Mouse (Mus musculus) layer of hippocampus, adult 9-10 months (tissue): ENCODE measurements around the gene Itln1.

ENCODE experiments used
- DNase-seq: peaks from one replicate; pipeline ENCODE4 v3.0.0; 2022; ENCODE audit warnings: low spot score

Itln1 gene

DNA sequence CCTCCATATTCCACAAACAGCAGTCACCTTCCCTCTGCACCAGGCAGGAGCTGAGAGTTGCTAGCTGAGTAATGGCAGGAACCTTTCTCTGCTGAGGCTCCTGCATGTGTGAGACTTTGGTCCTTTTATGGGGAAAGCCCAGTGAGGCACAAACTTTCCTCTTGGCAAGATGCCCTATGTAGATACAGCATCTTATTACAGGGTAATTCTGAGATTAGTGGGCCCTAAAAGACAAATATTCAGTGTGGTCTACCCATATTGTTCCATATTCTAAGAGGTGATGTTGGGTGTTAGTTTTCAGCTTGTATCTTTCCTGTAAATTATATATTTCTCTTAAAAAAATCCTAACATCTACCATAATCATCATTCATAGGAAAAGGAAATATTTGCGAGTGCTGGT lies at the start of gene Itln1:
TSS of gene Itln1 (minus strand) at position 101 of the 400 bp plus-strand sequence.
- DNase-seq, result no peak

DNA sequence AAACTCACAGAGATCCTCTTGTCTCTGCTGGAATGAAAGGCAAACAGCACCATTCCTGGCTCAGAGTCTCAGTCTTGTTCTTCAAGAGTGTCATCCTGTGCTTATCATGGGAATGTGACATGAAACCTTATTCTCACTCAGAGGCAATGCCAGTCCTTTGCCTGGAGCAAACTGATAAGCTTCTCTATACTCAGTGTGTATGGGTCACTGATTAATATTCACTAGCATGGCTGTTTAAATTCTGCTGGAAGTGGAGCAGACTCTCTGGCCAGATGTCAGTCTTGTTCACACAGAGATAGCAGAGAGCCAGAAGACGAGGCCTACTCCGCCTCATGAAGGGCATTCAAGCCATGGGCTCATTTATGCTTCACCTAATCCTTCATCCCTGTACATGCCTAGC lies 49.5 kb upstream of the Itln1 start:
- no peak for DNase-seq

DNA sequence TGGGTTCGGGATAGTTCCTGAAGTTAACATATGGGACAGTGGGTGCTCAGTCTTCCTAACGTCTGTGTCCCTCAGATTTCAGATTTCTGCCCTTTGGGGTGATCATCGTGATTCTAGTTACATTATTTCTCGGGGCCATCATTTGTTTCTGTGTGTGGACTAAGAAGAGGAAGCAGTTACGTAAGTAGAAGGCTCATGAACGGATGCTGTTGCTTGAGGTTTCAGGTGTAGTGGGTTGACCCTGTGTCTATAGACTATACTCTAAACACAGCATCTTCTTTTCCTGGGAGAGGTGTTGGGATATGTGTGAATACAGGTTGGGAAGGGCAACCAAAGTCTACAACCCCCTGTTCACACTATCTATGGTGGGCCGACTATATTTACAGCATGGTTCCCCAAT lies 42.1 kb upstream of the Itln1 start:
- no peak for DNase-seq

DNA sequence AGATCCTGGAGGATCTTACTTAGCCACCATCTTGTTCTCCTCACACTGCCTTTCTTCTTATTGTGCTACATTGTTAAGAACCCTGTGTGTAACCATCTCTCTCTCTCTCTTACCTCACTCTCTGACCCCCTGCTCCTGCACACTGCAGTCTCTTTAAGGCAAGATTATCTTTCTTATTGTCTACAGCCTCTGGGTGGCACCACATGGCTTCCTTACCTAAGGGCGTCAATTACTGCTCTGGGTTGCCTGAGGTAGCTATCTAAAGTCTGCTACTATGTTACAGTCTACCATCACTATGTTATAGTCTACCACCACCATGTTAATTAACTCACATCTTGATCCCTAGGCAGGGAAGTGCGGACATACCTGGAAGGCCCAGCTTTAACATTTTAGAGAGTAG lies 33.3 kb upstream of the Itln1 start:
- no peak for DNase-seq

DNA sequence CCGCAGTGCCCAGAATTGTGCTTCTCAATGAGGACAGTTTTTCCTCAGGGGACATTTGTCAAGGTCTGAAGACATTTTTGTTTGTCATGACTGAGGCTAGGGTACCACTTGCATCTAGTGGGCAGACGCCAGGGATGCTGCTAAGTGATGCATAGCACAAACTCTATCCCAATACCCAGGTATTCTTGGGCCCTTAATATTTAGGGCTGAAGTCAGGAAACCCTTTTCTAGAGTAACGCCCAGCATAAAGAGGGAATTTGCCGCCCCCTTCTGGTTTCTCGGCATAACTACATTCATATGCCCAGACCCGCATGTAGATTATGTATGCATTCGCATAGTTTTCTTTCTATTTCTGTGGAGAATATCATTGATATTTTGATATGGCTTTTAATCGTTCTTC lies 31.7 kb upstream of the Itln1 start:
- DNase-seq, result no peak

DNA sequence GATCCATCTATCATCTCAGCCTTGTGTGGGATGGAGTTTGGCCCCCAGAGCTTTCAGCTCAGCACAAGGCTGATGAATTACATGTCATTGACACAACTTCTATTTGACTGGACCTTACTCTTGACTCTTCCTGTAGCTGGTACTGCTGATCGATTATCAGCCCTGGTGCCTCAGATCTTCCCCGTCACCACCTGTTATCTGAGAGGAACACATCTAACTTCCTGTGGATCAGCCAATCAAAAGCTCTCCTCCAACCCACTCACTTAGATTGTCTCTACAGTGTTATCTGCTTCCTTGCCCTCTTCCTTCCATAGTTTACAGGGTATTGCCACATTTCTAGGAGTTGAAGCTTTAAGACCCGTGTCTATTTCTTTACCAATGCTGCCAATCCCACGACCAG lies 30.8 kb upstream of the Itln1 start:
- DNase-seq, result no peak

DNA sequence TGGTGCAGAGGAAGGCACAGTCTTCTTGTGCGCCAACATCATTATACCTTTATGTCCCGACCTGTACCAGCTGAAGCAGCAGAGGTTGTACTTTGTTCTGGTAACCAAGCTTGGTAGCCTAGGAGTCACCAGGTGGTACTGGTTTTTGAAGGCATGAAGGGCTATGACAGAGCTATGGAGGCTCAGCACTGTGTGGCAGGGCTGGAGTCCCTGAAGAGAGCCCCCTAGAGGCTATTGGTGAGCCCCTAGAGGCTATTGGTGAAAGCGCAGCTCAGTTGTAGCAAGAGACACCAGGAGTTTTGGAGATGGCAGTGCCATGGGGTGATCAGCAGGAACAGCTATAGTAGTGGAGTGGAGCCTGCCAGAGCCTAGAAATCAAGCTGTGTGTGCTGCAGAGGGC lies 29.2 kb upstream of the Itln1 start:
- no peak for DNase-seq

DNA sequence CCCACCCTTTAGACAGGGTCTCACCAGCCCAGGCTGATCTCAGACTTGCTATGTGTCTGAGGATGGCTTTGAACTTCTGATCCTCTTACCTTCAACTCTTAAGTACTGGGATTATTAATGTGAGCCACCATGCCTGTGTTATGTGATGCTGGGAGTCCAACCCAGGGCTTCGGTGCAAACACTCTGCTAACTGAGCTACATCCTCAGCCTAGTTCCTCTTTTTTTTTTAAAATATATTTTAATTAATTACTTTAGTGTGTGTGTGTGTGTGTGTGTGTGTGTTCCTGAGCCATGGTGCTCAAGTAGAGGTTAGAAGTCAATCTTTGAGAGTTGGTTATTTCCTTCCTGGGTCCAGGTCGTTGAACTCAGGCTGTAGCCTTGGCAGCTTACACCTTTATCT lies 27.9 kb upstream of the Itln1 start:
- DNase-seq, result no peak

DNA sequence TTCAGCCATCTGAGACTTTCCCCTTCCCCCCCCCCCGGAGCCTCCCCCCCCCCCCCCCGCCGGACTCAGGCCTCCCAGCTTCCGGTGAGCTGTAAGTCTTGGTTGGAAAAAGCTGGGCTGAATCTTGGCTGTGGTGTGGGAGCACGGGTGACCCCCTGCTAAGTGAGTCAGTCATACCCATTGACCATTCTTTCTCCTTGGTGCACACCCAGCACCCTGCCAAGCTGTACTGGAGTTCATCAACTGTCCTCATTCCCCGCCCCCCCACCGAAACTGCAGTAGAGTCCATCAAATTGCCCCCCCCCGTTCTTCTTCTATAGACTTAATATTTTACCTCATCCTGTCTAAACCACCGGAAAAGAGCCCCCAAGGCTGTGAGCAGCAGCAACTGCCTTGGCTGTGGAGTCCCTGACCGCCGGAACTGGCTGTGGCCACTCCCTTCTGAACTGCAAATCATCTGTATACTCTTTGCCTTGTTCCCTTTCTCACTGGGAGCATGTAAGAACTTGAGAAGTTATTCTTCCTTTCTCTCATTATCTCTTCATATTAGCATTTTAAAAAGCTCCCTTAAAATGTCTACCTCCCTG lies 26.6 kb upstream of the Itln1 start:
- no peak for DNase-seq

DNA sequence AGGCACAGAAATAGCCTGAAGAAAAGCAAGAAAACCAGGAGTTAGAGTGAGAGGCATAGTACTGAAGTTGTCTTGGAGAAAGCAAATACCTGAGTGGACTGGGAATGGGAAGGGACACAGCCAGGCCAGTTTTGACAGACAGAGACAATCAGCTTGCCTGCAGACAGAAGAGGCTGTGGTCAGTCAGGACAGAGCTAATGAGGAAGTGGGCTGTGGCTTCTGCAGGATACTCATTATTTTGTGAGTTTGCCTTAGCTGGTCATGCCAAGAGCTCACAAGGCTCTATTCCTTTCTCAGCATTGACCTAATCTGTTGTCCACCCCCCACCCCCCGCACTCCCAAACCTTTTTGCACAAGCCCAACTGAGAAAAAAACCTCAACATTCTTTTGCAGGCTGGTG lies 26.1 kb upstream of the Itln1 start:
- no peak for DNase-seq

DNA sequence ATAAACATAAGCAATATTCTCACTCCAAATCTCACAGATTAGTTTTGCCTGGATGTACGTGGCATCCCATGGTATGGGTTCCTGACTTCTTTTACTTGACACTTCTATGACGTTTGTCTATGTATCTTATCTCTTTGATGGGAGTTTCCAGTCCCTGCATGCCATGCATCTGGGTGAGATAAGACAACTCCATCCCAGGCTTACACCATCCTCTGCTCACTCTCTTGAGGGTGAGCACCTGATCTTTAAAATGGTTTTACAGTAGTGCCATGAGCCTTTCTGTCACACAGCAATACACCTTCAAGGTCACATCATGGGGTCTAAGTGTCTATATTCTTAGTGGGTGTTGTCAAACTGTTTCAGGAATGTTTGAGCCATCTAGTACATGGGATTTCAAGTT lies 25.2 kb upstream of the Itln1 start:
- no peak for DNase-seq

DNA sequence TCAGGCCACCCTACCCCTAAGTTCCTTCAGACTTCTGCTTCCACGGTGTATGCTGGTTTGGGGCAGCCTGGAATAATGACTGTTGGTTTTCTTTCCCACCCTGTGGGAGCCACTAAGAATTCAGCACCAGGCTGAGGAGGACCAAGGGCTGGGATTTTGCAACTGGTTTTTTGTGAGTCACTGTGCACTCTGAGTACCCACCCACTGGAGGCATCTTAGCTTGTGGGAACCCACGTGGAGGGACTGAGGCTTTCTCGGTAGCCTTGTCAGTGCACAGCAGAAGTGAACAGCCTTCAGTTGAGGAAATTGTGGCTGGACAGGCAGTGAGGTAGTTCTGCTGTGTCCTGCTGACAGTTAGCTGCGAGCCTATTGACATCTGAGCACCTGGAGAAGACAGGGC lies 23.8 kb upstream of the Itln1 start, which contains the start of gene Cd244a:
TSS of gene Cd244a (plus strand) at position 296 of the 400 bp plus-strand sequence.
- no peak for DNase-seq

DNA sequence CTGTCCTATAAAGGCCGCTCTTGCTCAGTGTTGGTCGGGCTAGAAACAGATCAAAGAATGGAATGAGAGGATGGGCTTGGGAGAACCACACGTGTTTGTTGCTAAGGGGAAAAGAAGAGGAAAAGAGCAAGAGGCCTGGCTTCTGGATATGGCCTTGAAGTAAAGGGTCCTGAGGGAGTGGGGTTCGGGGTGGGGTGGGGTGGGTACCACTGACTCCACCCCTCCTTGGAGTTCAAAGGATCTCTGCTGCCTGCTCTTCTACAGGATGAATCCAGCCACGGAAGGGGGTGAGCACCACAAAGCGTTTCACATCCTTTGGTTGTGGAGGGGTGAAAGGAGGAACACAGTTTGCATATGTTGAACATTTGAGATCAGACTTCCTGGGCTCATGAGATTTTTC lies 23.3 kb upstream of the Itln1 start:
- no peak for DNase-seq

DNA sequence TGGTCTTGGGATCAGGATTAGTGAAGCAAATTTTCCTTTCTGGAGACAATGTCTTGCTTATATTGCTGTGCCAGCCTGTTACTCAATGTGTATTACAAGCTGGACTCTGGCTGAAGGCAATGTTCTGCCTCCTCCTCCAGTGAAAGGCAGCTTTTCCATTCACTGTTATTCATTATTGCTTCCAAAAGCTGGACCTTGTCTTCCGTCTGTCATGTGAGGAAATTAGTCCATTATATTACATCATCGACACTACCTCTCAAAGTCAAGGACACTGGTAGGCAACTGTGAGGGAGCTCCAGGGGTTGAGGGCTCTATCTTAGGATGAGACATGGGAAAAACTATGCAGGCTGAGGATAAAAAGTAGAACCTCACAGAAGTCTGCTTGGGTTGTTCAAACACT lies 21.3 kb upstream of the Itln1 start:
- DNase-seq, result no peak

DNA sequence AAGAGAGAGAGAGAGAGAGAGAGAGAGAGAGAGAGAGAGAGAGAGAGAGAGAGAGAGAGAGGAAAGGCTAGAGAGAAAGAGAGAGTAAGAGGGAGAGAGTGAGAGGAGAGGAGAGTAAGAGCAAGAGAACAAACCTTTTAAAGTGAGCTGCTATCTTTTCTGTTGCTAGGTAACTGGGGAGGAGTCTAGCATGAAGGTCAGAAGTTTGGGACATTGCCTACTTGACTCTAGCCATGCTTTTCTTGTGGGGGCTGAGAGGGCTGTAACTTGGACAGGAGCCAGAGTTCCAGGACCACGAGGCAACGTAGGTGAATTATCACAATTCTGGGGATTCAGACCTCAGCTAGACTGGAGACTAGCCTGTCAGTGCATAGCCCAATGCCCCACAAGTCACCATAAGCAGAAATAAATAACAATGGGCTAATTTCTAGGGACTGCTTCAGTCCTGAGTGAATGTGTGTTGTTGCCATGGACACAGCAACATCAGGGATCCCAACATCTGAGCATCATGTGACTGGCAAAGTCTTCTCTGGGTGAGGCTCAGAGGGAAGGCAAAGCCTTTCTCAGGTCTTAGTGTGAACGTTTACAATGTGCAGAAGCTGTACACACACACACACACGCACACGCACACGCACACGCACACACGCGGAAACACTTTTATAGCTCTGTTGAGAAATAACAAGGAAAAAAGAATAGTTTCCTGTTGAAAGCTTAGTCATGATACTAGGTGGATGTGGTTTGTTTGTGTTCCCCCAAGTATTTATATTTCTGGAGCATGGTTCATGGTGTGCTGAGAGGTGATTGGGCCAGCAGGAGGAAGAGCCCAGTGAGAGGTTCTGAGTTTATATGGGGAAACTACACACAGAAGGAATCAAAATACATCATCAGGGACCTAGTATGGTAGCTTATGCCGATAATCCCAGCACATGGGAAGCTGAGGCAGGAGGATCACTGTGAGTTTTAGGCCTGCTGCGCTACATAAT lies 18.6 kb upstream of the Itln1 start:
- no peak for DNase-seq

DNA sequence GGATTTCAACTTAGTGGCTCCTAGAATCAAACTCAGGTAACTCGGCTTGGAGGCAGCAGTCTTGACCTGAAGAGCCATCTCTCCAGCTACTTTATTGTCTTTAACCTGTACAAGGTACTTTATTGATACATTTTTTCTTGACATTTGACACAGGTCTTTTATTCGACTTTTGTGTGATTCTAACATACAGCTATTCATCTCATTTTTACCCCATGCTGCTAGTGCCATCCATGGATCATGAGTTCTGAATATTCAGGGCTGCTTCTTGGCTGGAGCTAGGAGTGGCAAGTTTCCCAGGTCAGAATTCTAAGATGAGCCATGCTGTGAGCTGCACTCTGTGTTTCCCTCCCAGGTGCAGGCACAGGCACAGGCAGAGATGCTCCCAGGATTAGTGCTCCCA lies 17.1 kb upstream of the Itln1 start:
- DNase-seq, result no peak

DNA sequence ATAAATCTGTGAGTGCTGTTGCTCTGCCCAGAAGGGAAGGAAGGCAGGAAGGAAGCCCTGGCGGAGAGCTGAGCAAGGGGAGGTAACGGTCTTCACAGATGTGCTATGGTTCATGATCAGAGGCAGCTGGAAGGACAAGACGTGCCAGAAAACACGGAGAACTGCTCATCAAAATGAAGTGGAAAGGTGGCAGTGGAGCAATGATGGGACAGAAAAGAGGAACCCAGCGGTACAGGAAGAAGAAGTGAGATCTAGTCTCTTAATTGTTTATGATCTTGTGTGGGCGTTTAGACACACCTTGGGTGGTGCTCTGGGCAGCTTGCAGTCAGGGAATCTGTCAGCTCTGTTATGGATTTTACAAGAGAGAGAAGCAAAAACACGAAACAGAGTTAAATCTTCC lies 16.2 kb upstream of the Itln1 start:
- no peak for DNase-seq

DNA sequence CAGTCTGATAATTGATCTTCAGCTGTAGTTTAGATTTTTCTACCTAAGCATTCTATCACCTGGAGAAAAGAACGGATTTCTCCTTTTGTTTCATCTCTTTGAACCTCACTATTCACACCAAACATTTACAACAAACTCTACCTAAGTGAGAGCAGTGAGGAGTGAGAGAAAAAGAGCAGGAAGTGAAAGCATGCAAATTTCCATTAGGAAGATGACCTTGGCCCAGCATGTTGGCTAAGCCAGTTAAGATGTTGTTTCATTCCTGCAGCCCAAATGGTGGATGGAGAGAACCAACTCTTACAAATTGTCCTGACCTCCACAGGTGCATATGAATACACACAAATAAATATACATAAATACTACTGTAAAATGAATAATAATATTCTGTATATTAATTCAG lies 5.6 kb upstream of the Itln1 start:
- DNase-seq, result no peak

DNA sequence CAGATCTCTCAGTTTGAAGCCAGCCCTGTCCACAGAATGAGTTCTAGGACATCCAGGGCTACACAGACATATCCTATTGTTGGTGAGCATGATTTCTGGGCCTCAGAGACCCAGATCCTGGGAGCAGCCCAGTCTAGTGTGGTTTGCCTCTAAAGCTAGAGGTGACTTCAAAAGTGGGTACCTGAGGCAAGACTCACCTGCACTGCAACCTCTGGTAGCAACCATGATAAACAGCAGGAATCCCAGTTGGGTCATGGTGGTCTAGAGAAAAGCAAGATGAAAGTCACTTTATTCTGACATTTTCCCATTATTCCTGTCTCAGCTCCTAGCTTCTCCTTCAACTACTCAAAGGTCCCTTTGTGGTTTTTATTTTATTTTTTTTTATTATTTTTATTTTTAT lies 537 bp downstream of the Itln1 start:
- no peak for DNase-seq

DNA sequence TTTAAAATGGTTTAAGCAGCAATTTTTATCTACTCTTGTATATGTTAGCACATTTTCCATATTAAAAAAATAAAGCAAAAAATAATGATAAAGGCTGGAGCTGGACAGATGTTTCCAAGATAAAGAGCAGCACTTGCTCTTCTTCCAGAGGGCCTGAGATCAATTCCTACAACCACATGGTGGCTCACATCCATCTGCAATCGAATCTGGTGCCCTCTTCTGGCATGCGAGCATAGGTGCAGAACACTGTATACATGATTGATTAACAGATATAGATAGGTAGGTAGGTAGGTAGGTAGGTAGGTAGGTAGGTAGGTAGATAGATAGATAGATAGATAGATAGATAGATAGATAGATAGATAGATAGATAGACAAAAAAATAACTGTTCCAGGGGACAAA lies 2.3 kb downstream of the Itln1 start:
- DNase-seq, result no peak

DNA sequence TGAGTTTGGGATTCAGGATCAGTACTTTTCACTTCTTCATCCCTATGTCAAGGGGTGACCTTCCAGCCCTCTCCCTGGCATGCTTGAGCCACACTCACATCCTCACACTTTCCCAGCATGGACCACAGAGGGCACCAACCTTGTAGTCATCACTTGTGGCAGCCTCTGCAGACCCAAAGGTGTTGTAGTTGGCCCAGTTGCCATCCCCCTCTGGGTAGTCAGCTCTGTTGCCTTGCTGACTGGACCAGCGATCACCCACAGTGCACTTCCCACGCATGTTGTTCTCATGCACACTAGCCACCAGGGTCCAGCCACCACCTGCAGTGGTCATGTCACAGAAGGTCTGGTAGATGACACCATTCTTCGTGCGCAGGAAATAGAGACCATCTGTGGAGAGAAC lies 3.7 kb downstream of the Itln1 start:
- no peak for DNase-seq

DNA sequence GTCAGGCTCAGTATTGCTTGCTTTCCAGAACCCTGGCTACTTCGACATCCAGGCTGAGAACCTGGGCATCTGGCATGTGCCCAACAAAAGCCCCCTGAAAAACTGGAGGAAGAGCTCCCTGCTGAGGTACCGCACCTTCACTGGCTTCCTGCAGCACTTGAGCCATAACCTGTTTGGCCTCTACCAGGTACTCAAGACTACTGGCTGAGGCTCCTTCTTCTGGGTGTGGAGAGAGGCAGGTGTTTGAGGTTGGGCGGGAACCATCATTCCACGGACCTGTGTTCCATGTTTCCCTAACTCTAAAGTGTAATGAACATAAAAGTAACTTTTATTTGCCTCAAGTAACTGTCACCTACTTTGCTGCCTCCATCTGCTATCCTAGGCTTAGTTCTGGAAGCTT lies 19.5 kb downstream of the Itln1 start:
- DNase-seq, result no peak

DNA sequence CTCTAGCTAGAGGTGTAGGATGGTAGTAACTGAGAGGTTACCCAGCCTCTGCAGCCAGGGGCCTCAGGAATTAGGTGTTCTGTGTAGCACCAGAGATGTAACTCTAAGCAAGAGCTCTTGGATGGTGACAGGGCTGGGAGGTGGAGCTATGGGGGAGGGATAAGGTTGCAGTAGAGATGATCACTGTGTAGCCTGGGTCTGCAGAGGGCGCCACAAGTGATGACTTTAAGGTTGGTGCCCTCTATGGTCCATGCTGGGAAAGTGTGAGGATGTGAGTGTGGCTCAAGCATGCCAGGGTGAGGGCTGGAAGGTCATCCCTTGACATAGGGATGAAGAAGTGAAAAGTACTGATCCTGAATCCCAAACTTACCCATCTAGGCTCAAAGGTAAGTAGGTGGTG lies 20.1 kb downstream of the Itln1 start:
- DNase-seq, result no peak

DNA sequence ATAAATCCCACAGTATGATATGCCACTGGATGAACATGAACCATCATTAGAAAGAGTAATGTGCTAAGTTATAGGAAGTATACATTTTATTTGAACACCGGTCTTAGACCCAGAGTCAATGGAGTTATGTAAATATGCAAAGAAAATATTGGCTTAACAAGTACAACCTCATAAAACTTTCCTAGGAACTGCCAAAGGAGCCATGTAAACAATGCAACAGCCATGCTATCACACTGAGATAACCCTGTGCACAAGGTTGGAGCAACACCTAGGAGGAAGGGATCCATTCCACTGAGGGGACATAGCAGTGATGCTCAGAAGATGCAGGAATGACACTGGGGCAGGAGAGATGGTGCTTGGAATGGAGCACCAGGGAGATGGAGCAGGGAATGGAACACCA lies 21.3 kb downstream of the Itln1 start:
- no peak for DNase-seq
